Mouse (Mus musculus) spleen, postnatal 0 days (tissue): ENCODE measurements around the gene Gm32802. TPM values are rescaled to one million over a fixed set of nuclear protein-coding genes. Genes with fewer than 3 reads are reported as not detected.

Source experiments
- polyA plus RNA-seq: library from polyadenylated mRNA; unstranded; fragments of >200 nt; fragmentation: Nextera tagmentation; extraction: Ambion mirVana; gene quantifications from 2 replicates; pipeline ENCODE4 v1.2.1, GENCODE M21; 2015

Gm32802 gene
- polyA plus RNA-seq, result not detected in 2 replicates

DNA sequence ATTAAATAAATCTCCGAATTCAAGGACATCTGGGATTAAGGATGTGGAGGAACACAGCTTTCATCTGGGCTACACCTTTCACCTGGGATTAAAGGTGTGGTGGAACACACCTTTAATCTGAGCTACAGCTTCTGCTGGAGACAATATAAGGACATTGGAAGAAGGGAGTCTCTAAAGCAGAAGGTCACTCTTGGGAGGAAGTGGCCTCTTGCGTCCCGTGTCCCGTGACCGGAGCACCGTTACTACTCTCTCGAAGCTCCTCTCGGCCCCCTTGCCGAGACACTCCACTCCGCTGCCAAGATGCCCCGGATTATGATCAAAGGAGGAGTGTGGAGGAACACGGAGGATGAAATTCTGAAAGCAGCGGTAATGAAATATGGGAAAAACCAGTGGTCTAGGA, at the start of gene Gm32802:
Gene Gm32802 (plus strand): TSS at position 301 of the 400 bp plus-strand sequence.

DNA sequence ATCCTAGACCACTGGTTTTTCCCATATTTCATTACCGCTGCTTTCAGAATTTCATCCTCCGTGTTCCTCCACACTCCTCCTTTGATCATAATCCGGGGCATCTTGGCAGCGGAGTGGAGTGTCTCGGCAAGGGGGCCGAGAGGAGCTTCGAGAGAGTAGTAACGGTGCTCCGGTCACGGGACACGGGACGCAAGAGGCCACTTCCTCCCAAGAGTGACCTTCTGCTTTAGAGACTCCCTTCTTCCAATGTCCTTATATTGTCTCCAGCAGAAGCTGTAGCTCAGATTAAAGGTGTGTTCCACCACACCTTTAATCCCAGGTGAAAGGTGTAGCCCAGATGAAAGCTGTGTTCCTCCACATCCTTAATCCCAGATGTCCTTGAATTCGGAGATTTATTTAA, 17.8 kb upstream of the Gm32802 start, which contains the start of gene Gm32717:
Gene Gm32717 (minus strand): TSS at position 101 of the 400 bp plus-strand sequence.

DNA sequence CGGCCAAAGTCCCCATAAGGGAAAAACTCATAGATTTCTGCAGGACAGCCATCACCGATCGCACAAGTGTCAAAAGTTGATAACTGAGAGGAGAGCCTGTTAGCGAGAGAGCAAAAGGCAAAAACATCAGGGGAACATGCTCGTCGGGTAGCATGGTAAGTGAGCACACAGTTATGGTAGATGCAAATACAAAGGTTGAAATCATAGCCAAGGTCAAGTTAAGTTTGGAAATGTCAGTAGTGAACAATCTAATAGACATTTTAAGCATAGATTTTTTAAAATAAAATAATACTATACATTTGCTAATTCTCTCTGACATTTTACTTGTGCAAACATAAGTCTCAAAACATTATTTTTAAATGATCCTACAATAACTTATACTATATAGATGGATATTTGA, 36.5 kb downstream of the Gm32802 start, which contains the start of gene Iltifb:
Gene Iltifb (minus strand): TSS at position 101 of the 400 bp plus-strand sequence.

Other genes with a start within 250 kb of the Gm32802 start
- 9.6 and 10.1 TPM in 2 replicates for gene Mdm1, start 116.9 kb upstream of the Gm32802 start, polyA plus RNA-seq
- gene Il22, start 53.7 kb upstream of the Gm32802 start, polyA plus RNA-seq, result not detected in 2 replicates
- not detected in 2 replicates for gene Gm32717, start 17.9 kb upstream of the Gm32802 start, polyA plus RNA-seq
- not detected in 2 replicates for gene Iltifb, start 36.4 kb downstream of the Gm32802 start, polyA plus RNA-seq
- gene Gm9040, start 68.3 kb downstream of the Gm32802 start, polyA plus RNA-seq, result not detected in 2 replicates
- not detected in 2 replicates for gene Gm9044, start 73.7 kb downstream of the Gm32802 start, polyA plus RNA-seq
- 0.12 TPM in 1 of 2 replicates, not detected in the other for gene Gm9045, start 79.1 kb downstream of the Gm32802 start, polyA plus RNA-seq
- not detected in 2 replicates for gene Gm9046, start 84.6 kb downstream of the Gm32802 start, polyA plus RNA-seq
- gene Gm9048, start 90.0 kb downstream of the Gm32802 start, polyA plus RNA-seq, result not detected in 2 replicates
- gene Gm9049, start 95.4 kb downstream of the Gm32802 start, polyA plus RNA-seq, result 0.12 TPM in 1 of 2 replicates, not detected in the other
- 0.19 and 0.59 TPM in 2 replicates for gene Ifng, start 182.4 kb downstream of the Gm32802 start, polyA plus RNA-seq